Mouse (Mus musculus): ENCODE measurements around the gene Brd3os. TPM values are rescaled to one million over a fixed set of nuclear protein-coding genes. Genes with fewer than 3 reads are reported as not detected.

Brd3os gene
- polyA plus RNA-seq, 1 experiment = 10.6 TPM

DNA sequence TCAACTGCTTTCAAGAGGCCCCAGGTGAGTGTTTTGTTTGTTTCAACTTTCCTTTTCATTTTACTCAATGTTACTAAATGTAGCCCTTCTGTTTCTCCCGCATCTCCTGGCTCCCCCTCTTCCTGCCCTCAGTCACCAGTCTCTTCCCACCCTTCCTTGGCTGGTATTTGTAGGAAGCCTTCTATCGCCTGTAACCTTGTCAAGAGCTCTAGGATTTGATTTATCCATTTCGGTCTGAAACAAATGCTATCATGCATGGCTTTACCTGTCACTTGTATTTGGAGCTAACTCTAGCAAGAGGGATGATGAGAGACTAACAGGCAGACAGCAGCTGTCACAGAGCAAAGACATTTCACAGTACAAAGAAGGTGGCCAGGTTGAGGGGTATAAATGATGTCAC, 33.9 kb upstream of the Brd3os start:
- H3K4me3 ChIP-seq (replicated peaks; ENCODE audit: extremely low read depth, low read depth, low read length) = no peak overlapping the region
- TF ChIP-seq CTCF (IDR thresholded peaks at IDR 0.05; ENCODE audit: insufficient read depth, low read length) (no peak), POLR2A (IDR thresholded peaks at IDR 0.05; ENCODE audit: borderline replicate concordance, extremely low read depth, low read depth, low read length) (no peak)
- H3K4me1 ChIP-seq (ENCODE audit: control insufficient read depth, insufficient read depth, low read length) = peaks cover 29% of the 10 kb centered on the region
- 42% methylated on average over 3 of the region's 3 CpGs for WGBS
- no peak for DNase-seq

DNA sequence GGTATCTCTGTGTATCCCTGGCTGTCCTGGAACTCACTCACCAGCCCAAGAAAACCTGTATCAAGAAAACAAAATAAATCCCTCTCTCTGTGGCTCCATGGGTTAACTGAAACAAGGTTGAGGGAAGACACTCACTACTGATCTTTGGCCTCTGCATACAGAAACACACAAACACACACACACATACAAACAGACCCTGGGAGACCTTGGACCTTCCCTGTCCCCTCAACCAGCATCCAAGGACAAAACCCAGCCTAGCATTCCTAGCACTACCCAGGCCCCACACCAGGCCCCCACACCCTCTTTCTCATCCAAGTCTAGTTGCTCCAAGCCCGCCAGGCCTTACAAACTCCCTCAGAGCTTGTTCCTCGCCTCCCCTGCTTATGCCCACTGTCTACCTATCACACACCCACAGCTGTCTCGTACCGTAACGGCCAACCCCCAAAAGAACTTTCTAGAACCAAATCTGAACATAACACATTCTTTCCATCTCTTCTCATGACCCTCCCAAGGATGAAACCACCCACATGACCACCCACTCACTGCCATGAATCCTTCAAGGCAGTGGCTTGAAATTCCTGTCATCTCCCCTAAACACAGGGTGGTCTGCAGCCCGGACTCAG, 31.5 kb upstream of the Brd3os start:
- WGBS = 76% methylated on average over 6 of the region's 6 CpGs

DNA sequence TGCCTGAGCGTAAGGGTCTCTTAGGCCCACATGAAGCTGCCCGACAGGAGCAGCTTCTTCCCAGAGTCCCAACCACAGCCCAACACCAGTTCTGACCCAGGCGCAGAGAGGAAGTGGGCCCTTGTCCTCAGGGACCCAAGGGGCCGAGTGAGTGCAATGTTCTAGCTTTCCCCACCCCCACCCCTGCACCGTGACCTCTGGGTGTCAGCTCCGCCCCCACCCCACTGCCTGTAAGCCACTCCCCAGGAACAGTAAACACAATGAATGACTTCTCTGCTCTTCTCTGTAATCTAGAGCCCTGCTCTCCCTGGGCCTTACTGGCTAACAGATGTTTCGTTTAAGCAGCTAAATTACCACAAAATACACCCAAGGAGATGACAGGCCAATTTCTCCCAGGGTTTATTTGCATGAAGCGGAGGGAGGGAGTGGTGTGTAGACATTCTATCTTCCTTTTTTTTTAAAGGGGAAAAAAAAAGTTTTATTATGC, 30.4 kb upstream of the Brd3os start:
- no peak for DNase-seq
- no peak overlapping the region for H3K4me3 ChIP-seq (replicated peaks; ENCODE audit: extremely low read depth, low read depth, low read length)

More for the DNA sequence above, 31.5 kb upstream of the Brd3os start:
- peaks cover 39% of the 10 kb centered on the region for H3K4me1 ChIP-seq (ENCODE audit: control insufficient read depth, insufficient read depth, low read length)
- DNase-seq = no peak
- TF ChIP-seq POLR2A (IDR thresholded peaks at IDR 0.05; ENCODE audit: borderline replicate concordance, extremely low read depth, low read depth, low read length) (no peak), CTCF (IDR thresholded peaks at IDR 0.05; ENCODE audit: insufficient read depth, low read length) (no peak)
- no peak overlapping the region for H3K4me3 ChIP-seq (replicated peaks; ENCODE audit: extremely low read depth, low read depth, low read length)

DNA sequence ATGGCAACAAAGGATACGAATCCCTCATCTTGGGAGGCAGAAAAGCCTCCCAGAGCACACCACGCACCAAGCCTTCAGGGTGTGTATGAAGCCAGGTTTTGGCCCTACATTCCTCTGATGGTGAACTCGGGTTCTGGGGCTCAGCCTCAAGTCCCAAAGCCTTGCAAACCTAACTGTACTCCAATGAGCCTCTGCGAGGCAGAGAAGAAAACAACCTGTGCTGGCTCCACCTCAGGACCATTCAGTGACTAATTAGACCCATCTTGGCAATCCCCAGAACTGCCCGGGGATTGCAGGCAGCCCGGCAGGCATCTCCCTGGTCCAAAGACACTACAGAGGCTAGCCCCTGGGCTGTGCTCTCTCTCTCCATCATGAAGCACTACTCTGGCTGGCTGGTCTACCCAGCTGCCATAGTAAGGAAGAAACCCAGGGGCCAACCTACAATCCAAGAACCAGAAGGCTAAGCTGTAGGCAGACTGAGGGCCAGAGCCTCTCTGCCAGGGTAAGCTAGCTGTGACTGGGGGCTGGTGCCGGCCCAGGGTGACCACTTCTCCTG, 29.8 kb upstream of the Brd3os start:
- Histone ChIP-seq H3K4me3 (replicated peaks; ENCODE audit: extremely low read depth, low read depth, low read length) (no peak overlapping the region), H3K4me1 (ENCODE audit: control insufficient read depth, insufficient read depth, low read length) (peaks cover 39% of the 10 kb centered on the region)
- TF ChIP-seq POLR2A (IDR thresholded peaks at IDR 0.05; ENCODE audit: borderline replicate concordance, extremely low read depth, low read depth, low read length) (no peak), CTCF (IDR thresholded peaks at IDR 0.05; ENCODE audit: insufficient read depth, low read length) (no peak)
- no peak for DNase-seq
- 39% methylated on average over 7 of the region's 7 CpGs for WGBS

More for the DNA sequence above, 30.4 kb upstream of the Brd3os start:
- peaks cover 42% of the 10 kb centered on the region for H3K4me1 ChIP-seq (ENCODE audit: control insufficient read depth, insufficient read depth, low read length)
- no peak for TF ChIP-seq CTCF (IDR thresholded peaks at IDR 0.05; ENCODE audit: insufficient read depth, low read length)
- peak; percentile 35; the same call in 1 of the 2 replicates for TF ChIP-seq POLR2A (IDR thresholded peaks at IDR 0.05; ENCODE audit: borderline replicate concordance, extremely low read depth, low read depth, low read length)
- WGBS = 33% methylated on average over 8 of the region's 8 CpGs

DNA sequence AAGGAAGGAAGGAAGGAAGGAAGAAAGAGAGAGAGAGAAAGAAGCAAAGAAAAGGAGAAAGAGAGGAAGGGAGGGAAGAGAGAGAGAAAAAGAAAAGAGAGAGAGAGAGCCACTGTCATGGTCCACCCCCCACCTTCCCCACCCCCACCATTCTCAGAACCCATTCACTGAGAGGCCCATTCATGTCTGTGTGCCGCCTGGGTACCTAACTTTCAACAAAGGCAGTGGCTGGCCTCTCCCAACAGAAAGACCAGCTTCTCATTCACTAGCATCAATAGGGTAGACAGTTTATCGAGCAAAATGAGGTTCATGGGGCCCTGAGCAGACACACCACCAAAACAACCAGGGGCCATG, 28.6 kb upstream of the Brd3os start:
- Histone ChIP-seq H3K4me1 (ENCODE audit: control insufficient read depth, insufficient read depth, low read length) (peaks cover 44% of the 10 kb centered on the region), H3K4me3 (replicated peaks; ENCODE audit: extremely low read depth, low read depth, low read length) (no peak overlapping the region)
- no peak for DNase-seq
- TF ChIP-seq CTCF (IDR thresholded peaks at IDR 0.05; ENCODE audit: insufficient read depth, low read length) (no peak), POLR2A (IDR thresholded peaks at IDR 0.05; ENCODE audit: borderline replicate concordance, extremely low read depth, low read depth, low read length) (no peak)
- 69% methylated on average over 2 of the region's 2 CpGs for WGBS

DNA sequence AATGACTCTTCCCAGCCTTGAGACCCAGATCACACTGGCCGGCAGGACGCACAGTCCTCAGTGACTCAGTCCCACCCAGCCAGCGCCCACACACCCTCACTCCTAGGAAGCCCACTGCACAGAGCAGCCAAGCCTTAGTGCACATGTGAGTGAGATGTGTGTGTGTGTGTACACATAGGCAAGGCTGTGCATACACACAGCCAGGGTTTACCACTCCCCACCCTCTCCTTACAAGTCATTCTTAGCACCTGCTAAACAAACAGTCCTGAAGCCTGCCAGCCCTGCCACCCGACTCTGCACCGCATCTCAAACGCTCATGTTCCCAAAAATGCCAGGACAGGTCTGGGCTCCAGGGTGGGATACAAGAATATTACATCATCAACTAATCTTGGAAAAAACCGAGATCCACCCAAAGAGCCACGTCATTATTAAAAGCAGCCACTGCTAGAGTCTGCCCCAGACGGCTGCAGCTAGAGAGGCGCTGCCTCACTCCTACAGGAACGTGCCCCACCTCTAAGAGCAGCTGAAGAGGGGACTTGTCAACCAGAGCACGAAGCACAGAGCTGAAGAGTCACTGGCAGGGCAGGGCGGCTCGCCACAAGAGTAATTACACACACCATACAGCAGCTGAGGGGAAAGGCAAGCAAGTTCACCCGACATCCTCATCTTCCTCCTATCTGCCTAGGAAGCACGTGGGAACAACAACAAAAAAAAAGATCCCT, 28.0 kb upstream of the Brd3os start:
- H3K4me3 ChIP-seq (replicated peaks; ENCODE audit: extremely low read depth, low read depth, low read length) = no peak overlapping the region
- TF ChIP-seq POLR2A (IDR thresholded peaks at IDR 0.05; ENCODE audit: borderline replicate concordance, extremely low read depth, low read depth, low read length) (no peak), CTCF (IDR thresholded peaks at IDR 0.05; ENCODE audit: insufficient read depth, low read length) (no peak)
- peak; percentile 63 for DNase-seq
- WGBS = 40% methylated on average over 16 of the region's 16 CpGs
- H3K4me1 ChIP-seq (ENCODE audit: control insufficient read depth, insufficient read depth, low read length) = peaks cover 47% of the 10 kb centered on the region

DNA sequence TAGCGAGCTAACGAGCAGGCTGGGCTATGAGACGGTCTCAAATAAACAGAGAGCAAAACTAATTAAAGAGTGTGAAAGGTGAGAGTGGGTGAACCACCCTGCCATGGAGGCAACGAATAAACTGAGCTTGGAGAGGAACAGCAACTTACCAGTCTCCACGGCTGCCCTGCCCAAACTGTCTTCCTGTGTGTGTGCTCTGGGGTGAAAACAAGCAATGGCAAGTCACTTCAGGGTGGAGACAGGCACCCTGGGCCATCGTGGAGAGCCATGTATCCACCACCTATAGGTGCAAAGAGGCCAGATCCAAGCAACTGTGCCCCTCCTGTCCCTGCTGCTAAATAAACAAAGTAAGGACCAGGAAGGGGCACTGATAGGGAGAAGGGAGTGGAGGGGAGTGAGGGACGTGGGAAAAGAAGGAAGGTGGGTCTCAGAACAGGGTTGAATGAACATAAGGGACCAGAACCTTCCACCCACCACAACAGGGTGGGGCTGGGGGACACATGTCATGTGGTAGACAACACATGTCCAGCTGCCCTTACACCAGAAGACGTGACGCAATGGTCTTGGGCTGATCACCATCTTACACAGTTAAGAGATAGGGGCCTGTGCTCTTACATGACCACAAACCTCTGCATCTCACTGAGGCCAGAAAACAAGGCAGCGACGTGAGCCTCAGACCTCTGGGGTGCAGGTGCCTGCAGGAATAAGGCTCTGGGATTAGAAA, 26.9 kb upstream of the Brd3os start:
- peaks cover 49% of the 10 kb centered on the region for H3K4me1 ChIP-seq (ENCODE audit: control insufficient read depth, insufficient read depth, low read length)
- WGBS = 49% methylated on average over 11 of the region's 11 CpGs
- DNase-seq = no peak
- TF ChIP-seq CTCF (IDR thresholded peaks at IDR 0.05; ENCODE audit: insufficient read depth, low read length) (no peak), POLR2A (IDR thresholded peaks at IDR 0.05; ENCODE audit: borderline replicate concordance, extremely low read depth, low read depth, low read length) (no peak)
- H3K4me3 ChIP-seq (replicated peaks; ENCODE audit: extremely low read depth, low read depth, low read length) = no peak overlapping the region

DNA sequence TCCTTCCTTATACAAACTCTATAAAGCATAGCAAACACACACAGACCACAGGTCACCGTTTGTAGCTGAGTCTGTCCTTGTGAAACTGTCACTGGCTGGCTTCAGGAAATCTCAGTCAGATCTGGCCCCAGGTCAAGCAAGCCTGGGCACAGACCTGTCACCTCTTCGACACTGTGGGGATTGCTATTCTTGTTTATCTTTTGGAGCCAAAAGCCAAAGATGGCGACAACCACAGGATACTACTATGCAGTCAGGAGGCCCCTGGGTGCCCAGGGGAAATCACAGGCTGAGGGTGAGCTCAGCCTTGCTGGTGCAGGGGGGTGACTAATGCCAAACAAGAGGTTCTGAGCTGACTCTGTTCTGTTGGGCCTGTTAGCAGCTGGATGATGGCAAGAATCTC, 25.7 kb upstream of the Brd3os start:
- Histone ChIP-seq H3K4me1 (ENCODE audit: control insufficient read depth, insufficient read depth, low read length) (peaks cover 48% of the 10 kb centered on the region), H3K4me3 (replicated peaks; ENCODE audit: extremely low read depth, low read depth, low read length) (no peak overlapping the region)
- 8% methylated on average over 3 of the region's 3 CpGs for WGBS
- TF ChIP-seq POLR2A (IDR thresholded peaks at IDR 0.05; ENCODE audit: borderline replicate concordance, extremely low read depth, low read depth, low read length) = no peak
- no peak for TF ChIP-seq CTCF (IDR thresholded peaks at IDR 0.05; ENCODE audit: insufficient read depth, low read length)
- DNase-seq = no peak

DNA sequence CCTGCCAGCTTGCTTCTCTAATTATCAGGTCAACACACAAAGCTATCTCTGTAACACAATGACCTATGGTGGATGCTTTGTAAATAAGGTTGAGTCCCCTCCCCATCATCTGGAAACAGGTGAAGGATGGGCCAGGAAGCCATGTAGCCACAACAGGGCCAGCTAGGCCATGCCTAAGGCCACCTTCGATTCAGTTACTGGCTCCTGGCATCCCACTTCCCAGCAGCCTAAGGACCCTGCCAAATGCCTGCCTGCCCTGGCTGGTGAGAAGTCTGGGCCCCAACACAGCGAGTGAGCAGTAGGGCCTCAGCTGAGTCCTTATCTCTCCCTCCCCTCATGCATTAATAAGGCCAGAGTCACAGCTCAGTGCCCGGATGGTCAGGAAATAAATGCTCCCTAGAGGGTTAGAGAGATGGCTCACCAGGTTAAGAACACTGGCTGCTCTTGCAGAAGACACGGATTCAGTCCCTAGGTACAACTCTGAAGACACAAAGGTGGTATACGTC, 24.4 kb upstream of the Brd3os start:
- WGBS = 51% methylated on average over 5 of the region's 5 CpGs
- TF ChIP-seq POLR2A (IDR thresholded peaks at IDR 0.05; ENCODE audit: borderline replicate concordance, extremely low read depth, low read depth, low read length) (no peak), CTCF (IDR thresholded peaks at IDR 0.05; ENCODE audit: insufficient read depth, low read length) (no peak)
- peaks cover 43% of the 10 kb centered on the region for H3K4me1 ChIP-seq (ENCODE audit: control insufficient read depth, insufficient read depth, low read length)
- no peak overlapping the region for H3K4me3 ChIP-seq (replicated peaks; ENCODE audit: extremely low read depth, low read depth, low read length)
- no peak for DNase-seq

All from lung, adult 2 months (tissue).